Mouse (Mus musculus) liver (tissue): ENCODE data around the gene C4b.

ENCODE experiments used
- DNase-seq: peaks from one replicate; pipeline ENCODE4 v3.0.0-alpha.2; 2020; ENCODE audit warnings: mixed read lengths

Gene C4b

DNA sequence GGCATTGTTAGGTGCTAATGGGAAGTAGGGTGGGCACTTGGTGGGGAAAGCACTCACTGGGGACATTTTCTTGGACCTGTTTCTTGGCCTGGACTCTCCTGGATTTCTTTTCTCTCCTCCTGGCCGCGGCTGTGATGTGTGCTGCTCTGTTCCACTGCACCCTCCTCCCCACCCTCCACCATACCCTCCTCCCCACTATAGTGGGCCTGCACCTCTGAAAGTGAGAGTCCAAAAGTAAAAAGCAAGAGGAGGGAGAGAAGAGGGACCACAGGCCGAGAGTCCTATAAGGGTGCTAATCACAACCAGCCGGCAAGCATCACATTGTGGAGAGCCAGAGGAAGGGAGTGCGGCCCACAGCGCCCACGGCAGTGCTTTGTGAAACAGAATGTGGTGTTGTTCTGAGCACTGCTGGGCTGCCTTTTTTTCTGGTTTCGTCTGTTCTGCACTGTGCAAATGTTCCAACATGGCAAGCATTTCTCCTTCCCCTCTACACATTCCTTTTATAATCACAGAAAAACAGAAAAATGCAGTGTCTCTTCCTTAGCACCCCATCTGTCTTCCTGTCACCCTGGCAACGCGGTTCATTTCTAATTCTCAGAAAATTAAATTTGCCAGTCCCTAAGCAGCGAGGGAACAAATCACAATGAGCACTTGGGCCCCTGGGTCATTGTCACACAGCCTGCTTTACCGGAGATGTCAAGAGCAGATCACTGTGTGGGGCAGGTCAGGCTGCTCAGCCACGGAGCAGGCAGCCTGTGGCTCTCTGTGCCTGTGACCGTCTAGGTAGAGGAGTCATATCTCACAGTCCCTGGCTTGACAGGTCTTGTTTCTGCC lies 43.9 kb downstream of the C4b start:
- DNase-seq: no peak

GRCm38 (mm10) chr17:34692906-34693305 lies 50.8 kb downstream of the C4b start:
- DNase-seq: no peak

- no peak for DNase-seq
Measured at GRCm38 (mm10) chr17:34690458-34690857, 53.2 kb downstream of the C4b start.

- DNase-seq: no peak
Measured at GRCm38 (mm10) chr17:34688889-34689288, 54.8 kb downstream of the C4b start.

GRCm38 (mm10) chr17:34685120-34686110 lies 58.3 kb downstream of the C4b start:
- DNase-seq: peak; percentile 21

GRCm38 (mm10) chr17:34684253-34684893 lies 59.3 kb downstream of the C4b start:
- no peak for DNase-seq

GRCm38 (mm10) chr17:34683686-34684220 lies 59.9 kb downstream of the C4b start:
- no peak for DNase-seq

GRCm38 (mm10) chr17:34683179-34683578 lies 60.5 kb downstream of the C4b start:
- no peak for DNase-seq

GRCm38 (mm10) chr17:34681881-34682536 lies 61.7 kb downstream of the C4b start:
- no peak for DNase-seq

DNA sequence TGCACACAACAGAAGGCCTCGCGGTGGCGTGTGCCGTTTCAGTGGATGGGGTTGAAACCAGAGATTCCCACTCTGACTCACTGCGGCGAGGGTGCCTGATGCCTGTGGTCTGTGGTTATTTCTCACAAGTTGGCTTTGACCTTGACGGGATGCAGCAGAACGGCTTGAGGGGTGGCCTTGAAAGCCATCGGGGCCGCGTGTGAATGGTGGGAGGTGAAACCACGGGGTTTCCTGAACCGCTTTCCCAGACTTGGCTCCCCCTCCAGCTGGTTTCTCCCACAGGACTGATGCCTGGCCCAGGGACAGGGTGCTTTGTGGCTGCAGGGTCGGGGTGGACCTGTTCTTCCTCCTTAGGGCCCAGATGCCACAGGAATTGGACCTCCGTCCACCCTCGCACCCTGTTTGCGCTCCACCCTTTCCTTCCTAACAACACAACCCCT lies 62.5 kb downstream of the C4b start:
- no peak for DNase-seq

GRCm38 (mm10) chr17:34680621-34681020 lies 63.1 kb downstream of the C4b start:
- DNase-seq: no peak

DNA sequence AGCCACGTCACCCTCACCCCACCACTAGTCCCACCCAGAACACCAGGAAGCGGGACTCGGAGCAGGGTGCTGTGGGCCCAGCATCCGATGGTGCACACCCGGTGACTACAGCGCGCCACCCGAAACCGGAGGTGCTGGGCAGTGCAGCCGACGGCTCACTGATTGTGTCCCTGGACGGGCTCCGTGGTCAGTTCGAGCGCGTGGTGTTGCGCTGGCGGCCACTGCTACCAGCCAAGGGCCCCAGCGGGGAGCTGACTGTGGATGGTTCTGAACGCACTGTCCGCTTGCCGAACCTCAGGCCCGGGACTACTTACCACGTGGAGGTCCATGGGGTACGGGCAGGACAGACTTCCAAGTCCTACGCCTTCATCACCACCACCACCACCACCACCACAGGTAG lies 63.5 kb downstream of the C4b start:
- no peak for DNase-seq
